Mouse (Mus musculus) kidney, adult 11 months (tissue): Measurements from ENCODE around the gene Rtraf.
A peak's percentile ranks its signal among the peaks of the same experiment; 100 is the strongest.
"Not testable (repeated sequence)": the region's sequence is repeated elsewhere in the genome, so short reads cannot be mapped to it uniquely, and the experiment has no call there.

Experiments
- DNase-seq: peaks from one replicate; pipeline ENCODE4 v3.0.0; 2022

Gene Rtraf

GRCm38 (mm10) chr14:19823321-19824142, at the start of gene Rtraf:
TSS of gene Rtraf (minus strand) at chr14:19823824.
- peak; percentile 89 for DNase-seq

DNA sequence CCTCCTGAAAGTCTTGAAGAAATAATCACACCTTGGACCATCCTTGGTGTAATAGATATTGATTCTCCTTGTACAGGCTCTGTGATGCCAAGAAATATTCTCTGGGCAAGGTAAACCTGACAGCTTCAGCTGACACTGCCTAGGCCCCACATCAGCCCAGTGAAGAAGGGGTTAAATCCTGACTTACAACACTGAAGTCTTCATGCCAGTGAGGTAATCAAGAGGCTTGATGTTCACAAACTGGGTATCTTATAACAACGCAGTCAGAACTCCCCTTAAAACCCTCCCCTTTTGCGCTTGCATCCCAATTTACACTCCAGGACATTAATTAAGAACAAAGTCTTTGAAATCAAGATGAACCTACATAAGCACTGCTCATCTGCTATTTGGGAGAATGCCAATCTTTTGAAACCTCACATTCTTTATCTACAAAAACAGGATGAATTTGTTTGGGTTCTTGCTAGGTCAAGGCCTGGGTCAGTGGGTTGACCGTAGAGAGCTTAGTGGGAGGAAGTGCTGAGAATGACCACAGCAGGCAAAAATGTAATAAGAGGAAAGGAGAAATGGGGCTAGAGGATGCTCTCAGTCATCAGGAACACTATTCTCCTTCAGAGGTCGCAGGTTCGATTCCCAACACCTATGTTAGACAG, 43.8 kb upstream of the Rtraf start:
- DNase-seq = peak; percentile 7

GRCm38 (mm10) chr14:19865121-19865520, 41.5 kb upstream of the Rtraf start:
- not testable (repeated sequence) for DNase-seq

GRCm38 (mm10) chr14:19861311-19862080, 37.9 kb upstream of the Rtraf start:
- no peak for DNase-seq

- no peak for DNase-seq
Measured at GRCm38 (mm10) chr14:19860281-19860680, 36.7 kb upstream of the Rtraf start.

DNA sequence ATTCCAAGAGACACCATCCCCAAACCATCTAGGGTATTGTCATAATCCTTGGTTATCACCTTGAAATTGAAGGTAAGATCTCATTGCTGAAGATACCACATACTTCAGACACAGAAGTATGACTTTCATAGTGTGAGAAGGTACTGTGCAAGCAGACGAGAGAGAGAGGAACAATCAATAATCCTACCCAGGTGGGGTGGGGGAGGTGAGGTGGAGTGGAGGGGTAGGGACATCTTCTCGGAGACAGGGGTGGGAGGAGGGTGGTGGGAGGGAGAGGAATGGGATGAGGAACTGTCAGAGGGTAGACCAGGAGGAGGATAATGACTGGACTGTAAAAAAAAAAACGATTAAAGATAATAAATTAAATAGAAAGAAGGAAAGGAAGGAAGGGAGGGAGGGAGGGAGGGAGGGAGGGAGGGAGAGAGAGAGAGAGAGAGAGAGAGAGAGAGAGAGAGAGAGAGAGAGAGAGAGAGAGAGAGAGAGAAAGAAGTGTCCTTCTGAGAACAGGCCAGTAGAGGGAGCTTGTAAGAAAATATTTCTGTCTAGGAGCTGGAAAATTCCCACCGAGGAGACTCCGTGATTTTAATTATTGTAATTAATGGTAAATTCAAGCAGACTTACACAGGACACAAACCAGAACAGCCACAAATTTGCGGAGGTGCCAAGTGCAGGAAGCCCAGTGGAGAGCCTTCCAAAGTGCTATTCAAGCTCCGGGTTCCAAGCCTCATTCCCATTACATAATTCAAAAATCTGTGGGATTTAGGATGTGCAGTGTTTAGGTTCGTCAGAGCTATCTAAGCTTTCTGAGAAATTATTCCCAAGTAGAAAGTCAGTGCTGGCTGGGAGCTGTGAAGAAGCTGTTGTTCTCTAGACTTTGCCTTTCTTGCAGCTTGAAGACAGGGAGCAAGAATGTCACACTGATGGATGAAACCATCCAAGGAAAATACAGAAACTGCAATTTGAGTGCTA, 35.5 kb upstream of the Rtraf start:
- DNase-seq = no peak

- DNase-seq = no peak
Measured at GRCm38 (mm10) chr14:19858279-19858678, 34.7 kb upstream of the Rtraf start.

DNA sequence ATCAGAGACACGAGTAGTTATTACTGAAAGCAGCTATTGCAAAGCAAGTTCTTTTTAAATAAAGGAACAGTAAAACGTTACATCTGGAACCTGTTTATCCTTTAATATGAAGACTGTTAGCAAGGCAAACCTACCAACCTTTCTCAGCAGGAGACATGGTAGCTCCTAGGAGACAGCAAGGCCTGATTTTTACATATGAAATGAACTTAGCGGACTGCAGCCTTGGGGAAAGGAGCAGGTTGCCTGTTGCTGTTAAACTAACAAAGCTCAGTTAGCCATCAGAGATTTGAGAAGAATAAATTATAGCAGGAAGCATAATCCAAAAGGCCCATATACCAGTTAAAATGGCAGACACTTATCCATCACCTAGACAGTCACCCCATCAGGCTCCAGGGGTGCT, 29.8 kb upstream of the Rtraf start:
- no peak for DNase-seq

DNA sequence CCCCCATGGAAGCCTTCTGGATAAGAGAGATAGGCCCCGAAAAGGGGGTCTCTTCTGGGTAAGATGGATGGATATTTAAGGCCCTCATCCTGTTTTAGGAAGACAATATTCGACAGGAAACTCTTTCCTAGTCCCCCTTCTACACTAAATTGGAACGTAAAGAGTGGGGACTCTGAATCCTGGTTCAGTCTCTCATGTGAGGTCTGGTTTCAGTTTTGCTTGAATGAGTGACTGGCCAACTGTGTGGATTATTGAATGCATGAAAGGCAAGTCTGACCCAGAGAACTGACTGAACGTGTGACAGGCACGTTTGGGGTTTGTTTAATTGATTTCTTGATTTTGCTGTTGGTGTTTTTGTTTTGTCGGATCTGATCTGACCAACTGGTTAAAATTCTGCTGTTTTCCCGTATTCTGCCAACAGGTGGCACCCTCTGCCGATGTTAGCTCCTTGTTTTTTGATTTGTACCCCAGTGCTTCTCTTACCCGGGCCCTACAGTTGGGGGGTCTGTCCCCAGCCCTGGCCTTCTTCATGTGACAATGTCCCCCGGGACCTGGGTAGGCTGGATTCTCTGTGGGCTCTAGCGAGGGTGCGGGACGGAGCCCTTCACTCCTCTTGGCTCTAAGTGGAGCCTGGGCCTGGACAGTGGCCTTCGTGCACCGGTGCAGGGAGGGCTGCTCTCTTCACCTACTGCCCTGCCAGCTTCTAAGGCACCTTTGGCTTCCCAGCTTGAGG, 16.1 kb upstream of the Rtraf start:
- DNase-seq = peak; percentile 24

DNA sequence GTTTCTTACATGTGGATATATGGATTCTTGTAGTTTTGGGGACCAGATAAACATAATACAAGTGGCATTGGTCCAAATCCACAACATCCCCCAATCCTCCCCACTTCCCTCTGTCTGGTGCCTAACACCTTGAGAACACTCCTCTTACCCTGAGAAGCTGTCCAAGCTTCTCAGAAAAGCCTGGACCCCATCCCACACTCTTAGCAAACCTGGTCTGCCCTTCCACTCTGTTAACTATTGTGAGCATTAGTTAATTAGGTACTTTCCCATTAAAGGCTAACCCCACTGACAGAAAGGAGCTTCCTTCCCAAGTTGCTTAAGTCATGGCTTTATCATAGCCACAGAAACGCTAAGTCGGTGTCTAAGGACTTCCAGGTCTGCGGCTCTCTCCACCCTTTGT, 12.7 kb upstream of the Rtraf start:
- no peak for DNase-seq

GRCm38 (mm10) chr14:19825481-19825880, 1.9 kb upstream of the Rtraf start:
- DNase-seq = no peak

DNA sequence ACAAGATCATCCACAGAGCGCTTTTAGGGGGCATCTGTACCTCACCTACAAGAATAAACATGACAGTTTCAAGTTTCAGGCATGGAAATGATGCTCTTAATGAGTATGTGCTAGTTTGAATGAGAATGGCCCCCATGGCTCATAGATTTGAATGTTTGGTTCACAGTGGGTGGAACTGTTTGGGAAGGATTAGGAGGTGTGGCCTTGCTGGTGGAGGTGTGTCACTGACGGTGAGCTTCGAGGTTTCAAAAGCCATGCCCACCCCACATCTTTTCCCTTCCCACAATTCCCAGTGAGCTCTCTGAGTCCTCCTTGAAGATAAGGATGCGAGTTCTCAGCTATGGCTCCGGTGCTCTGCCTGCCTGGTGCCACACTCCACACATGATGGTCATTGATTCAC, 1.9 kb downstream of the Rtraf start:
- no peak for DNase-seq

- DNase-seq = peak; percentile 76
Measured at GRCm38 (mm10) chr14:19817949-19818348, 5.7 kb downstream of the Rtraf start.

DNA sequence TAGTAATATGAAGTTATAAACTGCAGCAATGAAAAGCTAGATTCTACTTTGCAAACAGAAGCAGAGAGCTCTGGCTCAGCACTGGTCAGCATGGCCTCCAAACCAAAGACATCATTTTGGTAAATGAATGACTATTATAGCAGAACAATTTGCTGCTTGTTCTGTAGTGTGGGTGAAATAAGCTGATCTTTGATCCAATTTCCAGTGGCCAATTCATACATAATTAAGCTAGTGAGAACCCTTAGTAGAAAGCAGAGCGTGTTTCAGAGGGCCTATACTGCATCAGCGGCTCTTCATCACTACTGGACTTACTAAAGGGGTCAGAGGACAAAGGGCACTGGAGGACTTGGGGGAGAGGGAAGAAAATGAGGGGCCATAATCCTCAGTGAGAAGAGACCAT, 10.6 kb downstream of the Rtraf start:
- no peak for DNase-seq

- DNase-seq = no peak
Measured at GRCm38 (mm10) chr14:19809934-19810333, 13.7 kb downstream of the Rtraf start.

- no peak for DNase-seq
Measured at GRCm38 (mm10) chr14:19807858-19808257, 15.8 kb downstream of the Rtraf start.

DNA sequence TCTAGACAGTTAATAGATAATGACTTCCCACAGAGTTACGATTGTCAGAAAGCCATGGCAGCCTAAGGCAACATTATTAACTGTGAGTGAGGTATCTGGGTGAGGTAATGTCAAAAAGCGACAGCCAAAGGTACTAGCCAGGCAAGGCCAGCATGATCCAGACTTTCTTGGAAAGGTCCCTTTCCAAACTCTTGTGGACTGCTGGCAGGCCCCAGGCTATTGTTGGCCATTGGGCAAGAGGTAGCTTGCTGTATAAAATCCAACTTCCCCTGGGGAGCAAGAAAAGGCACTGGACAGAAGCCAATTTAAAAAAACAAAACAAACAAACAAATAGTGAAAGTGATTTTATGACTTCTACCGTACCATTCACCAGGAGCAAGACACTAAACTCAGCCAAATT, 16.3 kb downstream of the Rtraf start:
- peak; percentile 15 for DNase-seq

GRCm38 (mm10) chr14:19803623-19804022, 20.0 kb downstream of the Rtraf start:
- DNase-seq = no peak

DNA sequence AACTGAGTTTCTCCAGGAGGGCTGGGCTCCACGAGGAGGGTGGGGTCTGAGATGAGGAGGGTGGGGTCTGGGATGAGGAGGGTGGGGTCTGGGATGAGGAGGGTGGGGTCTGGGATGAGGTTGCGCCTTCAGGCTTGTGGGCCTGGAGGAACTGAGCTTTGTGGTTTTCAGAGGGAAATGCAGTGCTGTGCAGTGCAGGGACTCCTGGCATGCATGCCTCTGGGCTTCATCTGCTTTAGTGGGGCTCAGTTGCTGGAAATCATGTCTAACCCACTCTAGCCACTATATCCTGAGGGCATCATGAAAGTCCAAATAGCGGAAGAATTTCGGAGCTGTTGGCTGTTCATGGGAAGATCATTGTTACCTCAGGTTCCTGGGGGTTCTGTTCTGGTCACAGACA, 20.4 kb downstream of the Rtraf start:
- DNase-seq = no peak

DNA sequence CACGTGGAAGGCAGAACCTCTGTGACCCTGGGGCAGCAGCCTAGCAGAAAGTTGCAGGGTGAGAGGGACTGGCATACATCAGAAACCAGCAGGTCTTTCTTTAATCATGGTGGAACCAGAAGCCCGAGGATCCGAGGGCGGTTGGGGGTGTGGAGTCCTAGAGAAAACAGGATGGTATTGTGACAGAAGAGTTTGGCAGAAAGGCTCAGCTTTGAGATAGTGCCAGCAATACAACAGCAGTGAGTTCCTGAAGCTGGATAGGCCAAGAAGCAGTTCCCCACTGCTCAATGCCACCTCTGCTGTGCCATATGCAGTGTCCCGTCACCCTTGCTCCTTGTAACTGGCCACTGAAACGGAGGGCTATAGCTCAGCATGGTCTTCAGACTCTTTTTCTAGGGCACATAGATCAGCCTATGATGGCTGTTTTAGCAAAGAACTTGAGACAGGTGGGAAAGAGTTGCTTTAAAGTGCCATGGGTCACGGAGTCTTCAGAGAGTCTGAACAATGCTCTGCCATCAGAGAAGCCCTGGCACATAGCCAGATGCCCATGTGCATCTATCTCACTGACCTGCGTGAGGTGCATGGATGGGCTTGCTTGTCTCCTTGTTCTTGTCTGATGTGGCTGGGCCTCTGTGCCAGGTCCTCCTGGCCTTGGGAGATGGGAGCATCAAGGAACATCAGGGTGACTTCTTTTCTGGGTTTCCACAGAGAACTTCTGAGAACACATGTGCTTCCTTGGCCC, 22.0 kb downstream of the Rtraf start:
- no peak for DNase-seq

- no peak for DNase-seq
Measured at GRCm38 (mm10) chr14:19800485-19800884, 23.1 kb downstream of the Rtraf start.
